Mouse (Mus musculus) thymus, adult 18-20 months (tissue): Measurements from ENCODE around the gene Lat.
"Not testable (repeated sequence)": the region's sequence is repeated elsewhere in the genome, so short reads cannot be mapped to it uniquely, and the experiment has no call there.

ENCODE experiments used
- DNase-seq, 2 experiments: peaks; one replicate each; pipeline ENCODE4 v3.0.0; 2022; ENCODE audit warnings: mixed read lengths in 2 of 2

Gene Lat

GRCm38 (mm10) chr7:126329907-126330645, 39.3 kb downstream of the Lat start:
- peak in 1 of 2 experiments; percentile 39 for DNase-seq

GRCm38 (mm10) chr7:126328848-126329247, 40.5 kb downstream of the Lat start:
- not testable (repeated sequence) for DNase-seq

- not testable (repeated sequence) for DNase-seq
Measured at GRCm38 (mm10) chr7:126325576-126326273, 43.6 kb downstream of the Lat start.

- DNase-seq: no peak
Measured at GRCm38 (mm10) chr7:126324791-126325190, 44.6 kb downstream of the Lat start.

GRCm38 (mm10) chr7:126323729-126324128, 45.6 kb downstream of the Lat start:
- peak; percentile 62 to 72 for DNase-seq

- no peak for DNase-seq
Measured at GRCm38 (mm10) chr7:126314273-126314672, 55.1 kb downstream of the Lat start.
